Mouse (Mus musculus) cerebellum, adult 11-12 months (tissue): ENCODE data around the gene Sel1l3.

Source experiments
- DNase-seq: peaks from one replicate; pipeline ENCODE4 v3.0.0; 2022

Sel1l3 gene

DNA sequence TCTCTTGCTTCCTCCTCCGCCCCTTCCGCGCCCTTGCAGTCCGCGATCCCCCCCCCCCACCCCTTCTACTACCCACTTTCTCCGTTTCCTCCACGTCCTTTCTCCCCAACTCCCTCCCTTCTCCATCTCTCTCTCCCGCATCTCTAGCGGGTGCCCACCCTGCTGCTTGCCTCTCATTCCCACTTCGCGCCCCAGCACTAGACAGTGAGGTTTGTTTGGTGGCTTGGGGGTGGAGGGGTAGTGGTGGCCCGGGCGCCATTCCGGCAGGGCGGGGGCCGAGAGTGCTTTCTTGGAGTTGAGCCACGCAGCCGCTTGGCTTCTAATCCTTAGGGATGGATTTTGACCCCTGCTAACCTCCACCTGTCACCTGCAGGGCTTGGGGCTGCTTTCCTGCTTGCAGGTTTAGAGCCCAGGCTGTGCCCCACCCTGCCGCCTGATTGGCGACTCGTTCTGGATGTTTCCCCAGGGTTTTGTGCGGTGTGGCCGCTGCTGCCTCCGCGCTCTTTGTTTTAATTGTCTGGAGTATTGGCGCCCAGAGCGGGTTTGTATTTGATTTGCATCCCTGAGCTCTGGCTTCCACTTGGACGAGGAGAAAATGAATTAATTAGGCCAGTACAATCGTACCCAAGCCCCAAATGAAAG, at the start of gene Sel1l3:
Gene Sel1l3, minus strand, starts transcription at position 217 of the 642 bp plus-strand sequence.
- DNase-seq: peak; percentile 83

DNA sequence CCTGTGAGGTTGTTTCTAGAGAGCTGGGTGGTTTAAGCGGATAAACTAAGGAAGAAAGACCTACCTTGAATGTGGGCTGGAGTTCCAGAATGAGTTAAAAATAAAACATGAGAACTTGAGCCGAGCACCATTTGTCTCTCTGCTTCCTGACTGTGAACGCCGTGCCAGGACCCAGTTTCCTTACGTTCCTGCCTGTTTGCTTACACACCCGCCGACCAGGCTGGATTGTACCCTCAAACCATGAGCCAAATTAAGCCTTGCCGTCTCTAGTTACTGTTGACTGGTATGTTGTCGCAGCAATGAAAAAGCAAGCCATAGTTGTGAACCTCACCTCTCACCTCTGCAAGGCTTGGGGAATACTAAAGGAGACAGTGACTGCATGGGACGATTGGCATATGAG, 48.3 kb upstream of the Sel1l3 start:
- DNase-seq: no peak

DNA sequence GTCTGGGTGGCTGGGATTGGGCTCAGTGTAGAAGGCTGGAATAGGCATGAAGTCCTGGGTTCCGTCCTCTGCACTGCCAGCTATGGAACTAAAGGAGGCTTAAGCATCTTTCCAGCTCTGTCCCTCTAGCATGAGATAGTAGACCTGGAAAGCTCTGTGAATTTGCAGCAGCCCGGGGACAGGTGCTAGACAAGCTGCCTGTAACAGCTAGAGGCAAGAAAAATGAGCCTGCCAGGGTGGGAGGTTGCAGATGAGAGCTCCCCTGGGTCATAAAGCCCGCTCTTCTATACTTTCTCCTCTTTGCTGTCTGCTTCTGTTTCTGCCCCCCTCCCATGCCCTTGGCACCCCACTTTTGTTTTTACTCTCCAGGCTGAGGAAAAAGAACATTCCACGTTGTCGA, 46.2 kb upstream of the Sel1l3 start:
- no peak for DNase-seq

DNA sequence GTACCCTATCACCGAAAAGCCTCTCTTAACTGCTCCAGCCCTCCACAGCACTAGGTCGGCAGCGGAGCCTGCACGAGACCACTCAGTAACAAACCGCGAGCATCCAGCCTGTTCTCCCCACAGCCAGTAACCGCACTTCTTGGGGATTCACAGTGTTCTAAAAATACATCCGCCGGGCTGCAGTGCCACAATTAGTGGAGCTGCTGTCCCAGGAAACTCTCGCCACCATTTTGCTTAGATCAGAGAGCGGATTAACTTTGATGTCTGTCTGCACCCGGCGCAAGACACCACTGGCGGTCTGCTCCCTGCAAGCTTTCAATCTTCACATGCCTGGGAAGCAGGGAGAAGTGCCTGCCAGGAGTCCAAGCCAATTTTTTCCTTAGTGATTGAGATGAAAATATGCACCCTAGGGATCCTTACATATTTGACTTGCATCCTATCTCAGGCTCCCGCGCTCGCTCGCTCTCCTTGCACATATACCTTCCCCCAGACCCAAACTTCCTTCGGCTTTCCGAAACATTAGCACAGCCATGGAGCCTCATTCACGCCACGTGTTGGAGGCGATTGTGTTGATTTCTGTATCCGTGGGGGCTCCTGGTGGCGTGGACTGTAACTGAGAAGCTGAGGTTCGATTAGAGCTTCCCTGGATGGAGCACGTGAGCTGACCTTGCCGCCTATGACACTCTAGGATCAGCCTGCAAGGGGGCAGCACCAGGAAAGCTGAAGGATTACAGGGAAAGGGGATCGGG, 44.5 kb upstream of the Sel1l3 start:
- no peak for DNase-seq

DNA sequence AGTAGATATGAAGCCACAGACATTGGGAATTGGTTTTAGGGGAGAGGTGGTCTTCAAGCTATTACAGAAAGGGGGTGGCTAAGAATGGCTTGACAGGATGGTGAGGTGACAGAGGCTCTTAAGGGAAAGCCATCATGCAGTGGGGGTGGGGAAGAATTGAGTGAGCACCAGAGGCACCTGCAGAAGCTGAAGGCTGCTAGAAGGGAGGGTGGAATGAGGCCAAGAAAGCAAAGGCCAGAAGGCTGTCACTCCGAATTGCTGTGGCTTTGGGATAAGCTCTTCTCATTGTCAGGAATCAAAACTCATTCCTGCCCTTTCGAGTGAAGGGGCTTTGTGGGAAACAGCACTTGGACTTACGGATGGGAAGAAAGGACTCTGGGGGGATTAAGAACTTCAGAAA, 41.1 kb upstream of the Sel1l3 start:
- no peak for DNase-seq

DNA sequence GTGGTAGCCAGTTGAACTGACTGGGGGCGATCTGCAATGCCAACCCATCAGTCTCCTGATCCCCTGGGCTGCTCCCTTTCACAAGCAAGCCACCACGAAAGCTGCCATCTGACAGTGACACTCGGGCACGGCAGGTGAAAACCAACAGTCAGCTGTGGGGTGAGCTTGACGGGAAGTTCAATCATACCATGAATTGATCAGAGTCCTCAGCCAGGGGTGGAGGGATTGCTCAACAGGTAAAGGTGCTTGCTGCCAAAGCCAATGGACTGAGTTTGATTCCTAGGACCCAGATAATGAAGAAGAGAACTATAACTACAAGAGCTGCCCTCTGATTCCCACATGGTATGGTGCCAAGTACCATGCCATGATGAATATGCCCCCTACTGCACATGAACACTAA, 40.4 kb upstream of the Sel1l3 start:
- no peak for DNase-seq

DNA sequence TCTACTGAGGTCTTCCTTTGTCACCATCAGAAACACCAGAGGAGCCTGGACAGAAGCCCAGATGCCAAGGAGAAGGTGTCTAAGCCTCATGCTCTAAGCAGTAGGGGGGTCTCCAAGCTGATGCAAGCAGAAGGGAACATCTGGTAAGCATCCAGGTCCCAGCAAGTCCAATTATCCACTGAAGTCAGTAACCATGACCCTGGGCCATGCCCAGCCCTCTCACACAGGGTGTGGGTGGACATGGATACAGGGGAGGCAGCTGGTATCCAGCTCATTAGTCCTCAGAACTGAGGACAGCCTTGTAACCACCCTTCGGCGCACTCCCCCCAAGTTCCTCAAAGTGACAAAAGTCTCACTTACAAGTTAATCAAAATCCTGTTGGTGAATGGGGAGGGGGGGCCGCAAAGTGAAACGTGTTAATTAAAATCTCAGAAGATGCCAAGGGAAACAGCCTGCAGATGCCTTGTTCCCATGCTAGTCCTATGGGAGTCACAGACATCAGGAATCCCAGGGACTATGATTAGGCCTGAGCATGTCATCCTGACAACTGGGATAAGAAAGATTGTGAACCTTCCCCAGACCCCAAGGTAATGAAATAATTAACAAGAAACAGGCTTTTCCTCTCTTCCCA, 35.8 kb upstream of the Sel1l3 start:
- no peak for DNase-seq

DNA sequence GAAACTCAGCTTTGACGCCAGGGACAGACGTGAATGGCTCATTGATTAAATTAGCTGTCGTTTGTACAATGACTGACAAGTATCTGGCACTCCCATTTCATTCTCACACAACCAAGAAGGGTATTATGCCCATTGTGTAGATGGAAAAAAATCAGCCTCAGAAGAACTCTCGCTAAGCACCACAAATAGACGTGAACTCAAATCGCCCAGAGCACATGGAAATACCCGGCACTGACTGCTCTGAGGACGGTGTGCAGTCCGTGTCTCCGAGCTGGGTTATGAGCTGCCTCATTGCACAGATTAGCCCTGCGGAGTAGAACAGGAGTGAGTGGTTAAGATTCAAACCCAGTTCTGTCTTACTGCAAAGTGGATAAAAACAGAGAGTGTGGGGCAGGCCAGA, 34.8 kb upstream of the Sel1l3 start:
- DNase-seq: no peak

DNA sequence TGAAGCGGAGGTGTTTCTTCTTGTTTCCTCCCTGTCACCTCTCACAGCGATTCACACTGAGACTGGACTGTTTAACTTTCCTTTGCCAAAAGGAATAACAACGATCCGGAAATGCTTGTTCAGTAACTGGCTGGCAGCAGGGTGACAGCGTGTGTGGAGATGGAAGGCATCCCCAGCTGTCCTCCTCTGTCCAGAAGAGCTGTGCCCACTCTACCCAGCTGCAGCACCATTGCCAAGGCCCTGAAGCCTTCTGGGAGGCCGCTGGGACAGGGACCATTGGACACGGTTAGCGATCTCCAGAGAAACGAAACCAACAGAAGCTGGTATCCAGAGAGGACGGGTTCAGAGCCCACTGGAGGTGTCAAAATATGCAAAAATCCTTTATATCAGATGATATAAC, 30.2 kb upstream of the Sel1l3 start:
- no peak for DNase-seq

DNA sequence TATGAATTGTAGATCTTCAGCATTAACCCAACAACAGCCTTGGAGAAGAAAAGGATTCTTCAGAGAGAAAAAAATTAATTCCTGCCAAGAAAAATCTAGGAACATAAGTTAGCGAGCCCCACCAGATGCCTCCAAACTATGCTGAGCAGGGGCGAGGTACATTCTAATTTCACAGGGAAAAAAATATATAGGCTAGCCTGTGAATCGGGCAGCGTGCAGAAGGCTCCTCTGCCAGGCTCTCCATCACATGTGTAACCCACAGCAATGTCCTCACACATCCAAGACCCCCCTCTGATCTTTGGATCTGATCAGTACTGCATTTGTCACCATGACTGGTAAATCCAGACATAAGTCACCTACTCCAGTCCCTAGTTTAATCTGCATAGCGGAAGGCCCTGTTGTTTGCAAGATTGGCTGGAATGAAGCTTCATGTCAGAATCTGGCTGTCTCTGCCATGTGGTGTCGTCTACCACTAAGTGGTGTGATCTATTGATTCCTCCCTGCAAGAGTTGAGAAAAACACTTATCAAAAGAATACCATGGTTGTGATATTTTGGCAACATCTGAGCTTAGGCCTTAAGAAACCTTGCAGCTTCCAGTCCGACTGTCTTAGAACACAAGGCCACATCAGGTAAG, 29.3 kb upstream of the Sel1l3 start:
- DNase-seq: no peak

DNA sequence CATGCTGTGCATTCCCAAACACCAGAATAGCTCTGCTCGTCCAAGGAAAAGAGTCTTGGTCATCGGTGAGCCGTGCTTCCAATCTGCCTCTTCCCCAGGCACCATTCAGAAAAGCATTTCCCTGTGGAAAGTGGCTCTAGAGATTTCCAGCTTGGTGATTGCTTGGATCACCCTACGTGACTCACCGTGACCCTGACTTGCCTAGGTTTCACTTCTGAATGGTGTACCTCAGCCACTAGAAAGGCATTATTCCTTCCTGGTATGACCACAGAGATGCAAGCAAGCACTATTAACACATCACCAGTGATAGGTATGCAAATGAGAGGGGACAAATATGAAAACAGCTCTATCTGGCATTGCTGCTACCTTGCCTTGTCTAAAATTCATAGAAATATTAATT, 28.2 kb upstream of the Sel1l3 start:
- no peak for DNase-seq

DNA sequence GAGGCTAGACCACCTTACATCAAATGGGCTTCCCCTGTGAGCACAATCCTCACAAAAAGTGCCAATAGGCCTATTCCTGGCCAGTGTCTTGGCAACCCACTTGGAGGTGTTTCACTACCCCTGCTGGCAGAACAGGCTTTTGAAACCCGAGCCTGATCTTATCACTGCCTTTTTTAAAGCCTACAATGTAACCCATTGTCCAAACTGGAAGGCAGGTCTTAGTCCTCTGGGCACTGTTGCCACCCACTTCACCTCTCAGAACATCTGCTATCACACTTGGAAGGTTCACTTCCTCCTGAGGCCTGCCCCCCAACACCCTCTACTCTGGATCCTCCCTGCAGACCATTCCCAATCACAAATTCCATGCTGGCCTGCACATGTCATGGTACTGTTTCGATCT, 27.4 kb upstream of the Sel1l3 start:
- no peak for DNase-seq

DNA sequence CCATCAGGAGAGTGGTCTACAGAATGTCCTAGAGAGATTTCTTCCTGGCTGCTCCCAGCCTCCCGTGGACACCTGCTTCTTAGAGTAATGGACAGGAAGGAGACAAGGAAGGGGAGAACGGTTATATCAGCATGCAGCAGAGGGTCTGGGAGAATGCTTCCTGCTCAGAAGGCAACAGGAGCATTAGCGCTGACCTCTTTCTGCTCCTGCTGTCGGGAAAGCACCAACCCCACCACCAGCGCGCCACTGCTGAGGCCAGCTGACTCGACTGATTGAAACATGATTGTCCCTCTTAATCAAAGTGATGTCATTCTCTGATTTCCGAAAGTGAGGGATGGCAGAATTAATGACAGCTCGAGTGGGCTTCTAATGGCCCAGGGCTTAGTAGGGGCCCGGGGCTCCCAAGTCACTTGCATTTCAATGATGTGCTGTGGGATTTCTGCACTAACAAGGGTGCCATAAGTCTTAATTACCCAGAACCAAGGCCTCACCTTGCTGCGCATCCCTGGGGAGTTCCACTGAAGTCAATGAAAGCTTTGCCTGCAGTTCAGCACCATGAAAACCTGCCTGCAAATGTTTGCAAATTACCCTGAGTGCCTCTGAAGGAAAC, 26.2 kb upstream of the Sel1l3 start:
- DNase-seq: no peak

DNA sequence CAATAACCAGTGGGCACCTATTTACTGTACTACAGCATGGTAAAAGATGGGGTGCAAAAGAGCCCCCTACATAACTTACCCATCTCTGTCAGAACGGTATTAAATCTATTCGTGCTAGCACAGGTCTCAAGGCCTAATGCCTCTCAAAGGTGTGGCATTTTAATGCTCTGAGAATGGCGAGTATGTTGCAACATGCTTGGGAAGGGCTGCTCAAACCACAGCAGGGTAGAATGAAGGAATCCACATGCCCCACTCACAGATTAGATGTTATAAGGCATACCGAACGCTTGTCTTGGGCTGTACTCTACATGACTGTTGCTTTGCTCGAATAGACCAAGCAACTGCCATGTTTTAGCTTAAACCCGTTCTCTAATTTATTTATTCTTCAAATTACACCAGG, 25.5 kb upstream of the Sel1l3 start:
- no peak for DNase-seq

DNA sequence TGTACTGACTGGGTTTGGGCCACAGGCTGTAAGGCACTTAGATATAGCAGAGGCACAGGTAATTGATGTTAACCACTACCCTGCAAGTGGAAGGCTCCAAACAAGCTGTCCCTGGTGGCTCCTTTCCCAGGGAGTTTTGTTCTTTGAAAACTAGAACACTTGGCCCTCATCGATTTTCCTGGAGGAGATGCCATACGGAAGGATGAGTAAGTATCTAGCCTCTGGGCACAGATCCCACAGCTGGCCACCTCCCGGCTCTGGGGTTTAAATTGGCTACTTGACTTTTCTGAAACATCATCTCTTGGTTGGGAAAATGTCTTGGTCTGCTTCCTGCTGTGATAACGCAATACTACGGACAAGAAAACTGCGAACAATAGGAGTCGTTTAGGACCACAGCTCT, 25.0 kb upstream of the Sel1l3 start:
- DNase-seq: no peak

DNA sequence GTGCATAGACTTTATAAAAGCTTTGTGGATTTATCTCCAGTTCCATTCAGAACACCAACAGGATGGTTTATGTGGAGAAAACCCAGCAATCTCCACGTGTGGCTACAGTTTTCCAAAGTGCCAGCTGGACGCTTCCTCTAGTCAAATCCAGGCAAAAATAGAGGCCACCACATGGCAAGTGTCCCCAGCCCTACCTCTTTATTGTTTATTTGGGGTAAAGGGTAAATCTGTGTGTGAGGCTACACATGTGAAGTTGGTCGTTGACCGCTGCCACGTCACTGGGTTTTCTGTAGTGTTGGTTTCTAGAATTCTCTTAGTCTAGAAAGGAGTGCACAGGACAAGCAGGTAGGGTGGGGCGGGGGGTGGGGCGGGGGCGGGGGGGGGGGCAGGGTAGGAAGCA, 23.0 kb upstream of the Sel1l3 start:
- no peak for DNase-seq

DNA sequence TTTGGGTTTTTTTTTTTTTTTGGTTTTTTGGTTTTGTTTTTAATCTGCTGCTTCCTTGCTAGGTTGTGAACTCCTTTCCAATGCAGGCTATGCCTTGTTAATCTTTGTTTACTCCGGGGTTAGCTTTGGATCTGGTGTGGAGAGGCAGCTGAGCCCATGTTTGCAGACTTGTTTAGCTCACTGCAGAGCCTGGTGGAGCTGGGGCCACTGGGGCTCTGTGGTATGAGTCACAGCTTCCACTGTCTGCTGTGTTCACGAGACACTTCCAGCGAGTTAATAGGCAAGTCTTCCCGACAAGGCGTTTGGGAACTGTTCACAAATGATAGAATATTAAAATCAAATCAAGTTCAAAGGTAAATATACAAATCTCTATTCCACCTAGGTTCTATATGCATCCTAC, 22.4 kb upstream of the Sel1l3 start:
- DNase-seq: no peak

DNA sequence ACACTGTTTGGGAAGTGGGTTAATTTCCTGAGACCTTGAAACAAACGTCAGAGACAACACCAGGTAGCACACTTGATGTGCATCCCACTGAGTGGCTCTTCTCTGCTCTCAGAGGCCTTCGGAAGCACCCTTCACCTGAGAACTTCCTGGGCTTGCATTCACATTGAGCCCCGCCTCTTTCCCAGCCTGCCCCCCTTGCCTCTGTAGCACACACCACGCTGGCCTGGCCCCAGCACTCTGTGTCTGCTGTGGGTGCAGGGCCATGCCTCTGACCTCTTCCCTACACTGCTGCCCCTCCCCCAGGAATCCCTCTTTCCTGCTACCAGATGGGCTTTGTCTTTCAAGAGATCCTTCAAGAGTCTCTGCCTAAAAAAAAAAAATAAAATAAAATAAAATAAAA, 21.8 kb upstream of the Sel1l3 start:
- no peak for DNase-seq

DNA sequence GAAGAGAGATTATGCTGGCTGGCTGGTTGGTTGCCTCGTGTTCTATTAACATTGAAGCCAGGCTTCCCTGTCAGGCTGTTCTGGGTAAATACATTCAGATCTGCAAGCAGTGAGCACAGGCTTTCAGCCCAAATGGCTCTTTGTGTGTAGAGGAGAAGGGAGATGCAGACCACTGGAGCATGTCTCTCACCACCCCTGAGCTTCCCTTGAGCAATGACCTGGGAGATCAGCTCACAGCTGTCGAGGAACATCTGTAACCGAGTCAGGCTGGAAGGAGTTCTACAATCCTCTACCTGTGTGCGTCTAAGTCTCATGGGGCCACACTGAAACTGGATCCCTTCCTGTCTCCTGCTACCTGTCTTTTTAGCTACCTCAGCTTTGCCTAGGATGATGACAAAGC, 16.8 kb upstream of the Sel1l3 start:
- DNase-seq: no peak

DNA sequence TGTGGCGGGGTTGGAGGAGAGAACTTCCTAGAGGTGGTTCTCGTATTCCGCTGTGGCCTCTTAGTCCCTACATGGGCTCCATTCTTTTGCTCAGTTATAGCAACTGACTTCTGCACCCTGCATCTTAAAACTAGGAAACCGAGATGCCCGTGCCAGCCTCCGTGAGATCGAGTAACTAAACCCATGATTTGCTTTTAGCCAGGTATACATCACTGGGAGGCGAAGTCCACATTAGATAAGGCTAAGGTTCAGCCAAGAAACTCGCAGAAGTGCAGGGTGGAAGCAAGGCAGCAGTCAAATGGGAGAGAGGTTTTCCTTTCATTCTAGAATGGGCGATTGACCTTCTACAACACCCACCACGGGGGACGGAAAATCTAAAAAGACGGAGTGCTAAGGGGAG, 11.7 kb upstream of the Sel1l3 start:
- no peak for DNase-seq

DNA sequence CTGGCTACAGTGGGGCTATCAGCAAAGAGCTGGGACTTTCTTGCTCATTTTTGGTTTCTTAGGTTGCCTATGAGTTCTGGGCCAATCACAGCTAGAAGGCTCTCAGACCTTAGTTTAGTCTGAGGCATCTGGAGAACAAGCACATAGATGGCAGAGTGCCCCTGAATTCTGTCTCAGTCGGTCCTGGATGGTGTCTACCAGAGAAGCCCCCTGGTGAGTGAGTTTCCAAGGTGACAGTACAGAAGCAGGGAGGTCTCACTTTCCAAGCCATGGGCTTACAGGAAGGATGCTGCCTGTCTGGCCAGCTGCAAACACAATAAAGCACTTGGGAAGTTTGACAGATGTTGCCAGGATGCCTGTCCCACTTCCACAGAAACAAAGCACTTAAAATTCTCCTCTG, 1.1 kb upstream of the Sel1l3 start:
- peak; percentile 62 for DNase-seq

DNA sequence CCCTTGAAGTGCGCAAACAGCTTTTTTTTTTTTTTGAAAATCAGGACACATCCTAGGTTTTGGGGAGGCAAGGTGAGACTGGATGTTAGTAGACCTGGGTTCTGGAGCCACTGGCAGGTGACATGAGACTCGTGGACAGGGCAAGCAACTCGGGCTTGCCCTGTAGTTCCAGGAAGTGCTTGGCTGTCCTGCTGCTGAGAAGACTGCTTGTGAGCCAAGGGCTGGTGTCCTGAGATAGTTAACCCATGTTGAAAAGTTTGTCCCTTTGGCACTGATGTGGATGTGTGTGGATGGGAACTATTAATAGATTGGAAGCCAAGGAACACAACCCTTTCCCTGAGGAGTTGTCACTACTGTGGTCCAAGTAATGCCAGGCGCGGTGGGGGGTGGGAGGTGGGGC, 635 bp upstream of the Sel1l3 start:
- peak; percentile 63 for DNase-seq
